ENCODE assay signal across 27 mouse cellular contexts in the genomic region with DNA sequence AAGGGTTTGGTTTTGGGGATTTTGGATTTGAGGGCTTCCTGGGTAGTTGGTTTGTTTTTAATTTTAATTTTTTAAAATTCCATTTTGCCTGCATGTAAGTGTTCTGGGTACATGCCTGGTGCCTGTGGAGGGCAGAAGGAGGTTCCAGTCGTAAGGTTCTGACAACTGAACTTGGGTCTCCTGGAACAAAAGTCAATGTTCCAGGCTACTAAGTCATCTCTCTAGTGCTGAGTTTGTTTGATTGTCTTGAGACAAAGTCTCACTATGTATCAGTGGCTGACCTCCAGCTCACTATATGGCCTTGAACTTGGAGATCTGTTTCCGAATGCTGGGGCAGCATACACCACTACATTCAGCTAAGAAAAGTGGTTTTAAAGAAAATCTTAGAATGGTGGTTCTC. TPM values are rescaled to one million over a fixed set of nuclear protein-coding genes. Genes with fewer than 3 reads are reported as not detected.
DNase-seq lines count a peak whose midpoint lies in the region; ATAC-seq and TF ChIP-seq lines count a peak whose summit lies in the region.
"Had no signal": no experiment of that assay in that cellular context is flagged by ENCODE, and none has a peak within 500 bp of the region (broad histone marks: within the 10 kb centered on the region; RNA-seq: fewer than 3 reads in every experiment).

No protein-coding gene starts in this region.

- TF ChIP-seq POLR2A in kidney, adult 2 months (IDR thresholded peaks at IDR 0.05; ENCODE audit: low read depth, low read length), result no peak

- no peak for DNase-seq in heart, postnatal 14 days
- DNase-seq in kidney, adult 2 months, result peak; percentile 68
- DNase-seq in kidney, adult 11 months, result no peak
- DNase-seq in cerebellum, adult 8-10 months, result no peak
- DNase-seq: adrenal gland, adult 2 months; cerebellum, adult 18-20 months; cerebellum, postnatal 25 days; forebrain, postnatal 0 days; gastrocnemius, postnatal 36 days; kidney, adult 18-20 months; layer of hippocampus, adult 9-11 months; lung, postnatal 36 days; midbrain, embryonic 14.5 days; retina, postnatal 1 day; right cerebral cortex, postnatal 25 days; thymus, postnatal 25 days had no signal

- H3K27ac ChIP-seq in heart, embryonic 13.5 days (replicated peaks), result peak overlapping the region; percentile 24; the same call in 1 of the 2 replicates
- no peak overlapping the region for H3K27ac ChIP-seq in kidney, adult 2 months (ENCODE audit: insufficient read depth, low read depth, low read length)
- H3K27ac ChIP-seq in brown adipose tissue, adult 24 weeks (replicated peaks; ENCODE audit: low read depth, low read length), result peak overlapping the region; percentile 51
- H3K27ac ChIP-seq in liver, embryonic 12.5 days, result peak overlapping the region; percentile 7
- no peak overlapping the region for H3K27ac ChIP-seq in midbrain, embryonic 15.5 days
- H3K27ac ChIP-seq: hindbrain, postnatal 0 days had no signal

- peaks cover 62% of the 10 kb centered on the region for H3K4me1 ChIP-seq in heart, embryonic 13.5 days
- peaks cover 13% of the 10 kb centered on the region; the same call in 1 of the 2 replicates for H3K4me1 ChIP-seq in kidney, adult 2 months (ENCODE audit: control insufficient read depth, insufficient read depth, low read length)
- H3K4me1 ChIP-seq in brown adipose tissue, adult 24 weeks (ENCODE audit: control insufficient read depth, insufficient read depth, insufficient read length, low read length), result peaks cover 5% of the 10 kb centered on the region
- peaks cover 75% of the 10 kb centered on the region for H3K4me1 ChIP-seq in liver, embryonic 12.5 days
- peaks cover 31% of the 10 kb centered on the region for H3K4me1 ChIP-seq in midbrain, embryonic 15.5 days

- H3K27me3 ChIP-seq in heart, embryonic 13.5 days (replicated peaks), result no peaks in the 10 kb centered on the region
- no peaks in the 10 kb centered on the region for H3K27me3 ChIP-seq in kidney, adult 2 months (replicated peaks; ENCODE audit: control insufficient read depth, insufficient read depth, low read length)
- H3K27me3 ChIP-seq in liver, embryonic 12.5 days (replicated peaks), result no peaks in the 10 kb centered on the region
- no peaks in the 10 kb centered on the region for H3K27me3 ChIP-seq in midbrain, embryonic 15.5 days (replicated peaks)
- H3K27me3 ChIP-seq: embryonic facial prominence, embryonic 12.5 days; lung, embryonic 15.5 days; megakaryocyte, embryonic 14.5 days; neural tube, embryonic 13.5 days had no signal

- 0 out of 2 replicates have a peak overlapping the region, but pooled peaks have one; percentile 94 for H3K9ac ChIP-seq in heart, embryonic 13.5 days
- H3K9ac ChIP-seq in liver, embryonic 12.5 days, result peak overlapping the region; percentile 89
- H3K9ac ChIP-seq in midbrain, embryonic 15.5 days, result no peak overlapping the region
- H3K9ac ChIP-seq: embryonic facial prominence, embryonic 12.5 days; forebrain, postnatal 0 days; lung, embryonic 15.5 days had no signal

- no peak for TF ChIP-seq CTCF in kidney, adult 2 months (conservative IDR thresholded peaks at IDR 0.05; ENCODE audit: insufficient read depth, insufficient read length, low read depth, low read length)

- WGBS in heart, embryonic 13.5 days, result 84% methylated on average over 2 of the region's 2 CpGs
- 51% methylated on average over 2 of the region's 2 CpGs for WGBS in kidney, adult 2 months
- WGBS in liver, embryonic 12.5 days (ENCODE audit: insufficient replicate concordance), result 77% methylated on average over 2 of the region's 2 CpGs
- WGBS in midbrain, embryonic 15.5 days, result 87% methylated on average over 2 of the region's 2 CpGs

- no peak overlapping the region for H3K4me2 ChIP-seq in heart, embryonic 13.5 days
- peak overlapping the region; percentile 85; the same call in 1 of the 2 replicates for H3K4me2 ChIP-seq in liver, embryonic 12.5 days
- H3K4me2 ChIP-seq in midbrain, embryonic 15.5 days, result no peak overlapping the region
- H3K4me2 ChIP-seq: embryonic facial prominence, embryonic 12.5 days had no signal

- no peak overlapping the region for H3K4me3 ChIP-seq in heart, embryonic 13.5 days
- no peak overlapping the region for H3K4me3 ChIP-seq in kidney, adult 2 months (ENCODE audit: insufficient read depth, low read depth, low read length)
- H3K4me3 ChIP-seq in brown adipose tissue, adult 24 weeks (ENCODE audit: insufficient read depth, low read depth, low read length), result no peak overlapping the region
- no peak overlapping the region for H3K4me3 ChIP-seq in liver, embryonic 12.5 days
- no peak overlapping the region for H3K4me3 ChIP-seq in midbrain, embryonic 15.5 days
- H3K4me3 ChIP-seq: embryonic facial prominence, embryonic 12.5 days; left cerebral cortex, adult 2 months; neural tube, embryonic 13.5 days had no signal

- H3K9me3 ChIP-seq in heart, embryonic 13.5 days, result no peaks in the 10 kb centered on the region
- no peaks in the 10 kb centered on the region for H3K9me3 ChIP-seq in liver, embryonic 12.5 days (replicated peaks)
- no peaks in the 10 kb centered on the region for H3K9me3 ChIP-seq in midbrain, embryonic 15.5 days
- H3K9me3 ChIP-seq: embryonic facial prominence, embryonic 12.5 days; lung, embryonic 15.5 days; megakaryocyte, embryonic 14.5 days; neural tube, embryonic 13.5 days had no signal

- ATAC-seq in heart, embryonic 13.5 days (ENCODE audit: extremely low read depth, insufficient number of reproducible peaks, low FRiP score, low TSS enrichment), result no peak
- no peak for ATAC-seq in liver, embryonic 12.5 days
- no peak for ATAC-seq in midbrain, embryonic 15.5 days (replicated peaks)
- ATAC-seq: forebrain, postnatal 0 days; hindbrain, postnatal 0 days had no signal

- intact Hi-C loops in heart, postnatal 14 days (cut with DNase I), result no loop called here

- peaks cover 16% of the 10 kb centered on the region for H3K36me3 ChIP-seq in heart, embryonic 13.5 days
- H3K36me3 ChIP-seq in kidney, adult 2 months (ENCODE audit: control insufficient read depth, insufficient read depth, low read length), result no peaks in the 10 kb centered on the region
- peaks cover 43% of the 10 kb centered on the region for H3K36me3 ChIP-seq in liver, embryonic 12.5 days
- H3K36me3 ChIP-seq in midbrain, embryonic 15.5 days (replicated peaks), result no peaks in the 10 kb centered on the region

RNA-seq across cellular contexts. Expression of a gene that starts 2.6 kb away (rescaled TPM):
- polyA plus RNA-seq in heart, embryonic 13.5 days (2015; fragmentation: Nextera tagmentation; extraction: Ambion mirVana), result 29.4 and 31.1 TPM in 2 replicates
- total RNA-seq in heart, postnatal 14 days (2021), result 10 to 100 TPM; 27.8 to 32.4 TPM
- polyA plus RNA-seq in kidney, adult 2 months (2012; rRNA removed), result 26.7 and 28.5 TPM in 2 replicates
- 4.8 and 5.7 TPM in 2 replicates for polyA plus RNA-seq in brown adipose tissue, adult 24 weeks (2012; ENCODE audit: insufficient read depth, insufficient read length, missing spikeins)
- 18.5 and 18.9 TPM in 2 replicates for polyA plus RNA-seq in liver, embryonic 12.5 days (2016; fragmentation: Nextera tagmentation; extraction: Ambion mirVana)
- polyA plus RNA-seq in midbrain, embryonic 15.5 days (2015; fragmentation: Nextera tagmentation; extraction: Ambion mirVana), result 42.5 and 43.5 TPM in 2 replicates

RNA-seq across cellular contexts. Expression of a gene that starts 38.0 kb away (rescaled TPM):
- 1.2 and 1.3 TPM in 2 replicates for polyA plus RNA-seq in heart, embryonic 13.5 days (2015; fragmentation: Nextera tagmentation; extraction: Ambion mirVana)
- 1 to 10 TPM; 1.6 to 2.0 TPM for total RNA-seq in heart, postnatal 14 days (2021)
- 70.5 and 77.1 TPM in 2 replicates for polyA plus RNA-seq in kidney, adult 2 months (2012; rRNA removed)
- 0.36 and 0.50 TPM in 2 replicates for polyA plus RNA-seq in brown adipose tissue, adult 24 weeks (2012; ENCODE audit: insufficient read depth, insufficient read length, missing spikeins)
- 0.96 and 1.2 TPM in 2 replicates for polyA plus RNA-seq in liver, embryonic 12.5 days (2016; fragmentation: Nextera tagmentation; extraction: Ambion mirVana)
- polyA plus RNA-seq in midbrain, embryonic 15.5 days (2015; fragmentation: Nextera tagmentation; extraction: Ambion mirVana), result 15.5 and 16.3 TPM in 2 replicates
- total RNA-seq: MEL had no signal

RNA-seq across cellular contexts. Expression of a gene that starts 43.8 kb away (rescaled TPM):
- 603 and 677 TPM in 2 replicates for polyA plus RNA-seq in heart, embryonic 13.5 days (2015; fragmentation: Nextera tagmentation; extraction: Ambion mirVana)
- 100 to 1,000 TPM; 278 to 293 TPM for total RNA-seq in heart, postnatal 14 days (2021)
- 511 and 689 TPM in 2 replicates for polyA plus RNA-seq in kidney, adult 2 months (2012; rRNA removed)
- polyA plus RNA-seq in brown adipose tissue, adult 24 weeks (2012; ENCODE audit: insufficient read depth, insufficient read length, missing spikeins), result 424 and 522 TPM in 2 replicates
- 912 and 924 TPM in 2 replicates for polyA plus RNA-seq in liver, embryonic 12.5 days (2016; fragmentation: Nextera tagmentation; extraction: Ambion mirVana)
- 522 and 525 TPM in 2 replicates for polyA plus RNA-seq in midbrain, embryonic 15.5 days (2015; fragmentation: Nextera tagmentation; extraction: Ambion mirVana)

RNA-seq across cellular contexts. Expression of a gene that starts 44.4 kb away (rescaled TPM):
- polyA plus RNA-seq in heart, embryonic 13.5 days (2015; fragmentation: Nextera tagmentation; extraction: Ambion mirVana), result 27.3 and 30.7 TPM in 2 replicates
- 10 to 100 TPM; 77.8 to 79.6 TPM for total RNA-seq in heart, postnatal 14 days (2021)
- 94.8 and 106 TPM in 2 replicates for polyA plus RNA-seq in kidney, adult 2 months (2012; rRNA removed)
- polyA plus RNA-seq in brown adipose tissue, adult 24 weeks (2012; ENCODE audit: insufficient read depth, insufficient read length, missing spikeins), result 47.9 and 62.7 TPM in 2 replicates
- polyA plus RNA-seq in liver, embryonic 12.5 days (2016; fragmentation: Nextera tagmentation; extraction: Ambion mirVana), result 20.4 and 21.9 TPM in 2 replicates
- polyA plus RNA-seq in midbrain, embryonic 15.5 days (2015; fragmentation: Nextera tagmentation; extraction: Ambion mirVana), result 61.4 and 62.1 TPM in 2 replicates

Comparison
In these comparisons a context has a peak if more than half of its experiments do, and no peak if none do; other contexts are left out.
1. H3K27ac ChIP-seq: peak in heart, embryonic 13.5 days (single experiment), brown adipose tissue, adult 24 weeks (single experiment) and liver, embryonic 12.5 days (single experiment); none in kidney, adult 2 months (single experiment) and midbrain, embryonic 15.5 days (single experiment).